Mouse (Mus musculus): ENCODE measurements around the gene Tmem88. TPM values are rescaled to one million over a fixed set of nuclear protein-coding genes. Genes with fewer than 3 reads are reported as not detected.
A peak's percentile ranks its signal among the peaks of the same experiment; 100 is the strongest.

Gene Tmem88
- polyA plus RNA-seq, 1 experiment from 2014 or later = 61.3 TPM

- TF ChIP-seq CTCF (IDR thresholded peaks at IDR 0.05; ENCODE audit: low read depth) = no peak
- H3K27me3 ChIP-seq (ENCODE audit: insufficient read depth, low read length) = 0 out of 2 replicates have a peak, but pooled peaks cover 2% of the 10 kb centered on the region
- 94% methylated on average over 10 of the region's 10 CpGs for WGBS
- H3K27ac ChIP-seq = no peak overlapping the region
- ATAC-seq (replicated peaks; ENCODE audit: low FRiP score, low read depth) (no peak), DNase-seq (ENCODE audit: low spot score) (no peak)
- no peaks in the 10 kb centered on the region for H3K36me3 ChIP-seq (ENCODE audit: insufficient read depth, low read length)
- no peaks in the 10 kb centered on the region for H3K9me3 ChIP-seq (replicated peaks; ENCODE audit: low read length)
- H3K4me2 ChIP-seq (ENCODE audit: low read length) = no peak overlapping the region
- peaks cover 6% of the 10 kb centered on the region; the same call in 1 of the 2 replicates for H3K4me1 ChIP-seq (replicated peaks; ENCODE audit: insufficient read depth, low read length)
- no peak overlapping the region for H3K4me3 ChIP-seq (replicated peaks; ENCODE audit: low read depth, low read length)
- H3K9ac ChIP-seq (ENCODE audit: low read depth, low read length) = no peak overlapping the region
These were observed 24.8 kb upstream of the Tmem88 start for GRCm38 (mm10) chr11:69422842-69423241.

- H3K9me3 ChIP-seq (replicated peaks; ENCODE audit: low read length) = no peaks in the 10 kb centered on the region
- no peak for TF ChIP-seq CTCF (IDR thresholded peaks at IDR 0.05; ENCODE audit: low read depth)
- H3K4me1 ChIP-seq (replicated peaks; ENCODE audit: insufficient read depth, low read length) = peaks cover 12% of the 10 kb centered on the region; the same call in 1 of the 2 replicates
- ATAC-seq (replicated peaks; ENCODE audit: low FRiP score, low read depth) (no peak), DNase-seq (ENCODE audit: low spot score) (no peak)
- no peak overlapping the region for H3K27ac ChIP-seq
- H3K9ac ChIP-seq (ENCODE audit: low read depth, low read length) = no peak overlapping the region
- no peak overlapping the region for H3K4me3 ChIP-seq (replicated peaks; ENCODE audit: low read depth, low read length)
- H3K27me3 ChIP-seq (ENCODE audit: insufficient read depth, low read length) = 0 out of 2 replicates have a peak, but pooled peaks cover 2% of the 10 kb centered on the region
- H3K36me3 ChIP-seq (ENCODE audit: insufficient read depth, low read length) = no peaks in the 10 kb centered on the region
- WGBS = 15% methylated on average over 25 of the region's 25 CpGs
- H3K4me2 ChIP-seq (ENCODE audit: low read length) = peak overlapping the region; percentile 95; the same call in 1 of the 2 replicates
These were observed 23.3 kb upstream of the Tmem88 start for GRCm38 (mm10) chr11:69421131-69421977.

- no peak for DNase-seq (ENCODE audit: low spot score)
- peak overlapping the region; percentile 73 for H3K4me3 ChIP-seq (replicated peaks; ENCODE audit: low read depth, low read length)
- TF ChIP-seq CTCF (IDR thresholded peaks at IDR 0.05; ENCODE audit: low read depth) = no peak
- no peak for ATAC-seq (replicated peaks; ENCODE audit: low FRiP score, low read depth)
- peaks cover 12% of the 10 kb centered on the region; the same call in 1 of the 2 replicates for H3K4me1 ChIP-seq (replicated peaks; ENCODE audit: insufficient read depth, low read length)
- H3K9ac ChIP-seq (ENCODE audit: low read depth, low read length) = no peak overlapping the region
- H3K9me3 ChIP-seq (replicated peaks; ENCODE audit: low read length) = no peaks in the 10 kb centered on the region
- H3K36me3 ChIP-seq (ENCODE audit: insufficient read depth, low read length) = no peaks in the 10 kb centered on the region
- 0 out of 2 replicates have a peak, but pooled peaks cover 2% of the 10 kb centered on the region for H3K27me3 ChIP-seq (ENCODE audit: insufficient read depth, low read length)
- 17% methylated on average over 10 of the region's 10 CpGs for WGBS
- H3K27ac ChIP-seq = no peak overlapping the region
- H3K4me2 ChIP-seq (ENCODE audit: low read length) = peak overlapping the region; percentile 95
These were observed 22.5 kb upstream of the Tmem88 start for GRCm38 (mm10) chr11:69420554-69421000.

GRCm38 (mm10) chr11:69419813-69420553 lies 21.9 kb upstream of the Tmem88 start:
- H3K9me3 ChIP-seq (replicated peaks; ENCODE audit: low read length) = no peaks in the 10 kb centered on the region
- 0 out of 2 replicates have a peak, but pooled peaks cover 2% of the 10 kb centered on the region for H3K27me3 ChIP-seq (ENCODE audit: insufficient read depth, low read length)
- peak overlapping the region; percentile 95 for H3K4me2 ChIP-seq (ENCODE audit: low read length)
- under 1% methylated on average over 30 of the region's 31 CpGs for WGBS
- no peaks in the 10 kb centered on the region for H3K36me3 ChIP-seq (ENCODE audit: insufficient read depth, low read length)
- peak overlapping the region; percentile 51 for H3K9ac ChIP-seq (ENCODE audit: low read depth, low read length)
- peaks cover 14% of the 10 kb centered on the region for H3K4me1 ChIP-seq (replicated peaks; ENCODE audit: insufficient read depth, low read length)
- DNase-seq (ENCODE audit: low spot score) (peak; percentile 69), ATAC-seq (replicated peaks; ENCODE audit: low FRiP score, low read depth) (no peak)
- peak overlapping the region; percentile 99 for H3K27ac ChIP-seq
- H3K4me3 ChIP-seq (replicated peaks; ENCODE audit: low read depth, low read length) = peak overlapping the region; percentile 73
- TF ChIP-seq CTCF (IDR thresholded peaks at IDR 0.05; ENCODE audit: low read depth) = no peak

GRCm38 (mm10) chr11:69419443-69419812 lies 21.4 kb upstream of the Tmem88 start:
- peak; percentile 73 for TF ChIP-seq CTCF (IDR thresholded peaks at IDR 0.05; ENCODE audit: low read depth)
- no peak for ATAC-seq (replicated peaks; ENCODE audit: low FRiP score, low read depth)
- WGBS = under 1% methylated on average over 19 of the region's 19 CpGs
- Histone ChIP-seq H3K36me3 (ENCODE audit: insufficient read depth, low read length) (no peaks in the 10 kb centered on the region), H3K4me1 (replicated peaks; ENCODE audit: insufficient read depth, low read length) (peaks cover 18% of the 10 kb centered on the region), H3K4me2 (ENCODE audit: low read length) (peak overlapping the region; percentile 95), H3K4me3 (replicated peaks; ENCODE audit: low read depth, low read length) (peak overlapping the region; percentile 73), H3K27me3 (ENCODE audit: insufficient read depth, low read length) (0 out of 2 replicates have a peak, but pooled peaks cover 2% of the 10 kb centered on the region), H3K9ac (ENCODE audit: low read depth, low read length) (peak overlapping the region; percentile 51), H3K27ac (peak overlapping the region; percentile 99), H3K9me3 (replicated peaks; ENCODE audit: low read length) (no peaks in the 10 kb centered on the region)
- DNase-seq (ENCODE audit: low spot score) = peak; percentile 86

Data from kidney, postnatal 0 days (tissue).